Mouse (Mus musculus) kidney, adult 2 months (tissue): ENCODE results near the gene D17Wsu92e.

ENCODE experiments used
- CTCF ChIP-seq: fragments of 200-500 bp; conservative IDR thresholded peaks from 2 replicates; pipeline ENCODE4 v1.5.1; 2011; ENCODE audit warnings: low read depth, mild to moderate bottlenecking, control low read depth, low read length, moderate library complexity, mixed read lengths; ENCODE audit not compliant: insufficient read depth, insufficient read length
- POLR2A ChIP-seq: fragments of 200-500 bp; IDR thresholded peaks from one replicate; pipeline ENCODE4 v1.6.1; 2011; ENCODE audit warnings: low read depth, low read length, control low read depth

DNA sequence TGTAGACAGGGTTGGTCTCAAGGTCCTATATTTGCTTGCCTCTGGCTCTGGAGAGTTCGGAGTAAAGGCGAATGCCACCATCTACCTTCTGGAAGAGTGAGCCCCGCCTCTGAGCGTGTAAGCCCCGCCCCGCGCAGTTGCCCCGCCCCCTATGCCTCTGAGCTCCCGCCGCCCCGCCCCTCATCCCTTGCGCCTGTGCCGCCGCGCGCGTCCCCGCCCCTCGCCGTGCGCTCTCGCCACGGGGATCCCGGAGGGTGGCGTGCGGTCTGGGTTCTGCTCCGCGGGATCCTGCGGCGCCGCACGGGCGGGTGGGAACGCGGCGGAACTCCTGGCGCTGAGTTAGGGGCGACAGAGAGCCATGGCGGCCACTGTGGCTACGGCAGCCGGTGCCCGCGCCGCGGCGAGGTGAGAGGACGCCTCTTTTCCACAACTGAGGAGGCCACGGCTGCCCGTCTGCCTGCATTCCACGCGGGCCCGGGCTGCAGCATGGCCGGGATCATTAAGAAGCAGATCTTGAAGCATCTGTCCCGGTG, 35.9 kb upstream of the D17Wsu92e start, which contains the start of gene Uhrf1bp1:
- TF ChIP-seq CTCF (no peak), POLR2A (no peak)
